Mouse (Mus musculus) C2C12 (cell line): ENCODE results near the gene Nup85.

Source experiments
- CEBPB ChIP-seq: IDR thresholded peaks from one replicate; pipeline ENCODE4 v1.6.1; 2011; ENCODE audit warnings: low read depth, mild to moderate bottlenecking, control low read depth, moderate library complexity
- CTCF ChIP-seq: IDR thresholded peaks from one replicate; pipeline ENCODE4 v1.5.1; 2011; ENCODE audit not compliant: control insufficient read depth, insufficient read depth, insufficient read length
- MAX ChIP-seq: IDR thresholded peaks from one replicate; pipeline ENCODE4 v1.6.1; 2011; ENCODE audit warnings: mild to moderate bottlenecking, control low read depth

DNA sequence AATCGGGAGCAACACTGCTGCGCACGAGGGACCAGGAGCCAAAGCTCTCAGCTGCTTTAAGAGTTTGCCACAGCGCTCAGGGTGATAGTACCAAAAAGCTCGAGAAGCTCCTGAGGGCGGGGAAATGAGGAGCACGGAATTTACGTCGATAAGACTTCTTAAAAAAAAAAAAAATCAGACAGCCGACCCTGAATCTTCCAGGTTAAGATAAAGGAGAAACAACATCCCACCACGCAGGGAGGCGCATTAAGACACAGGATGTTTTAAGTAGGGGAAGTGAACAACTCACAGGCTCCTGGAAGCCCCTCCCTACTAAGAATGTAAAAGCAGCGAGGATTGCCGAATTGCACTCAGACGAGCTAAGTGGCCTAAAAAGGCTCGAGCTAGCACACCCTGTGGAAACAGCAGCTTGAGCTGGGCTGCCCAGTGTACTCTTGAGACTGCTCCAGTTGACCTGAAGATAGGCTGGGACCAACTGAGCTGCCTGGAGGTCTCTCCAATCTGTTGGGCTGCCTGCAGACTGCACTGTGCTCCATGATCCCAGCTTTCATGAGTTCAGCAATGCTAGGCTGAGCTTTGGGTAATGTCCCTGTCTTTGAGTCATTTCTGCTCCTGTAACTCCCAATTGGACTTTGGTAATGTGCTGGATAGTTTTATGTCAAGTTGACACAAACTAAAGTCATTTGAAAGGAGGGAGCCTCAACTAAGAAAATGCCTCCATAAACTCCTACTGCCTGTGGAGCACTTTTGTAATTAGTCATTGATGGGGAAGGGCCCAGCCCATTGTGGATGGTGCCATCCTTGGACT, 49.1 kb downstream of the Nup85 start:
- TF ChIP-seq MAX (no peak), CEBPB (no peak), CTCF (no peak)
